Mouse (Mus musculus): Measurements from ENCODE around the gene Prkca.

The Prkca gene

GRCm38 (mm10) chr11:108235081-108235703 lies 108.5 kb downstream of the Prkca start:
- no peak for DNase-seq (ENCODE audit: low spot score in 2 of 2)

- DNase-seq (ENCODE audit: low spot score in 2 of 2): no peak
These were observed 110.7 kb downstream of the Prkca start for GRCm38 (mm10) chr11:108233015-108233414.

GRCm38 (mm10) chr11:108230101-108230500 lies 113.6 kb downstream of the Prkca start:
- DNase-seq (ENCODE audit: low spot score in 2 of 2): no peak

- DNase-seq (ENCODE audit: low spot score in 2 of 2): no peak
These were observed 114.4 kb downstream of the Prkca start for GRCm38 (mm10) chr11:108229176-108229946.

GRCm38 (mm10) chr11:108228497-108228896 lies 115.2 kb downstream of the Prkca start:
- DNase-seq (ENCODE audit: low spot score in 2 of 2): no peak

- DNase-seq (ENCODE audit: low spot score in 2 of 2): no peak
These were observed 117.5 kb downstream of the Prkca start for GRCm38 (mm10) chr11:108226248-108226647.

- no peak for DNase-seq (ENCODE audit: low spot score in 2 of 2)
These were observed 119.3 kb downstream of the Prkca start for GRCm38 (mm10) chr11:108224233-108224973.

GRCm38 (mm10) chr11:108223613-108224232 lies 120.0 kb downstream of the Prkca start:
- no peak for DNase-seq (ENCODE audit: low spot score in 2 of 2)

- DNase-seq (ENCODE audit: low spot score in 2 of 2): peak in 1 of 2 experiments; percentile 43
These were observed 120.6 kb downstream of the Prkca start for GRCm38 (mm10) chr11:108223154-108223553.

GRCm38 (mm10) chr11:108222616-108223015 lies 121.1 kb downstream of the Prkca start:
- no peak for DNase-seq (ENCODE audit: low spot score in 2 of 2)

GRCm38 (mm10) chr11:108222026-108222425 lies 121.7 kb downstream of the Prkca start:
- no peak for DNase-seq (ENCODE audit: low spot score in 2 of 2)

- DNase-seq (ENCODE audit: low spot score in 2 of 2): peak; percentile 64 to 68
These were observed 122.4 kb downstream of the Prkca start for GRCm38 (mm10) chr11:108221124-108221835.

- no peak for DNase-seq (ENCODE audit: low spot score in 2 of 2)
These were observed 123.1 kb downstream of the Prkca start for GRCm38 (mm10) chr11:108220605-108221004.

GRCm38 (mm10) chr11:108217043-108217442 lies 126.7 kb downstream of the Prkca start:
- no peak for DNase-seq (ENCODE audit: low spot score in 2 of 2)

GRCm38 (mm10) chr11:108216064-108216463 lies 127.7 kb downstream of the Prkca start:
- DNase-seq (ENCODE audit: low spot score in 2 of 2): no peak

- no peak for DNase-seq (ENCODE audit: low spot score in 2 of 2)
These were observed 128.3 kb downstream of the Prkca start for GRCm38 (mm10) chr11:108215466-108215865.

GRCm38 (mm10) chr11:108214521-108215223 lies 129.1 kb downstream of the Prkca start:
- DNase-seq (ENCODE audit: low spot score in 2 of 2): no peak

GRCm38 (mm10) chr11:108213783-108214182 lies 129.9 kb downstream of the Prkca start:
- DNase-seq (ENCODE audit: low spot score in 2 of 2): no peak

- DNase-seq (ENCODE audit: low spot score in 2 of 2): no peak
These were observed 131.1 kb downstream of the Prkca start for GRCm38 (mm10) chr11:108212638-108213037.

- no peak for DNase-seq (ENCODE audit: low spot score in 2 of 2)
These were observed 131.7 kb downstream of the Prkca start for GRCm38 (mm10) chr11:108212030-108212429.

- no peak for DNase-seq (ENCODE audit: low spot score in 2 of 2)
These were observed 133.0 kb downstream of the Prkca start for GRCm38 (mm10) chr11:108210749-108211148.
